ENCODE assay signal across 7 mouse cellular contexts in the genomic region with DNA sequence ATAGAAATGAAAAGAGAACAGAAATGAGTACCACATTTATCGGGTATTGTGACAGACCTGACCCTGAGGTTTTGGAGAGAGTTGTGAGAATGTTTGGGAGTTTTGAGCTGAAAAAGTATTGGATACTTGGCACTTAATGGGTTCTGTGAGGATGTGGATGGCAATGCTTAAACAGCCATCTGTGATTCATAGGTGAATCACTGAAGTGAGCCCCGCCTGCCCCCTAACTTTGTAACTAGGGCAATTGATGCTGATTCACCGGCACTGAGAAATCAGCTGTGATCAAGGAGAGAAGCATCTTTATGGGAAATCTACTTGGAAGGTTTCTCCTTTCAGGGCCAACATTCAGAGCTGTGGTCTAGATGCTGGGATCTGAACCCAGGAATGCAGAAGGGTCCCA.
"Had no signal": no experiment of that assay in that cellular context is flagged by ENCODE, and none has a peak within 500 bp of the region (broad histone marks: within the 10 kb centered on the region; RNA-seq: fewer than 3 reads in every experiment).

No protein-coding gene starts in this region.

- DNase-seq: kidney, postnatal 36 days; lung, adult 18-20 months; midbrain, embryonic 14.5 days; right cerebral cortex, postnatal 4 days; spleen, adult 18-20 months; thymus, adult 18-20 months; thymus, postnatal 14 days had no signal
